Mouse (Mus musculus) ES-E14 (cell line): Measurements from ENCODE around the gene Zp3.
A peak's percentile ranks its signal among the peaks of the same experiment; 100 is the strongest.

Experiments used
- CHD2 ChIP-seq: IDR thresholded peaks from 2 replicates; pipeline ENCODE4 v1.6.1; 2014; ENCODE audit warnings: mild to moderate bottlenecking, low read depth, low read length, inconsistent platforms
- HCFC1 ChIP-seq: IDR thresholded peaks from 2 replicates; pipeline ENCODE4 v1.6.1; 2012; ENCODE audit warnings: low read length, inconsistent platforms, borderline replicate concordance; ENCODE audit not compliant: insufficient read depth
- ZC3H11A ChIP-seq: IDR thresholded peaks from 2 replicates; pipeline ENCODE4 v1.6.1; 2012; ENCODE audit warnings: low read depth, mild to moderate bottlenecking, inconsistent platforms, low read length, borderline replicate concordance

DNA sequence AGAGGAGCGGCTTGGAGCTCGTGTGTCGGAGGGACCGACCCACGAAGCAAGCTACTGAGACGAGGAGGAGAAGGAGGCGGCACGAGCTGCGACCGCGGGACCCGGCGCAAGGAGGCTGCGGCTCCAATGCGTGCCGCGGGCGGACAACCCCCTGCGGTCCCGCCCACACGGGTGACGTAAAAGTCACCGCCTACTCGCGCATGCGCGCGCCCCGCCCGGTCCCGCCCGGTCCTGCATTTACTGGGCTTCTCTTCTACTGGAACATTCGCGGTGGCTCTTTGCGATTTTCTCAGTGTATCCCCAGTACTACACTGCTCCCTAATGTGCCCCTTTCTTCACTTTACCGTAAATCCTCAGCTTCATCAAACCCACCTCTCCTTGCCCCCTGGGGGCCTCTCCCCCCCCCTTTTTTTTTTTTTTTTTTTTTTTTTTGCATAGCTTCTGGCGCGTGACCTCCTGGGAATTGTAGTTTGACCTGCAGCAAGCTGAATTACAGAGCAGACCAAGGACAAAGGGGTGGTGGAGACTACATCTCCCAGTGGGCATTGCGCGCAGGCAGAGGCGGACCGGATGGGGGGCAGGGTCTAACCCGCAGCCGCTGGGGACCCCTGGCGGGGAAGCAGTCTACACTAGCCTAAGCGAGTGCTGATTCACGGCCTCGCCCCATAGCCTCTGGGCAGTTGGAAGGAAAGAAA is 45.3 kb upstream of the Zp3 start, which contains the start of gene Ywhag:
- peak; percentile 95 for TF ChIP-seq HCFC1
- TF ChIP-seq ZC3H11A = no peak
- peak; percentile 14; the same call in 1 of the 2 replicates for TF ChIP-seq CHD2
